8 mouse cellular contexts compared by ENCODE assay signal in the genomic region with DNA sequence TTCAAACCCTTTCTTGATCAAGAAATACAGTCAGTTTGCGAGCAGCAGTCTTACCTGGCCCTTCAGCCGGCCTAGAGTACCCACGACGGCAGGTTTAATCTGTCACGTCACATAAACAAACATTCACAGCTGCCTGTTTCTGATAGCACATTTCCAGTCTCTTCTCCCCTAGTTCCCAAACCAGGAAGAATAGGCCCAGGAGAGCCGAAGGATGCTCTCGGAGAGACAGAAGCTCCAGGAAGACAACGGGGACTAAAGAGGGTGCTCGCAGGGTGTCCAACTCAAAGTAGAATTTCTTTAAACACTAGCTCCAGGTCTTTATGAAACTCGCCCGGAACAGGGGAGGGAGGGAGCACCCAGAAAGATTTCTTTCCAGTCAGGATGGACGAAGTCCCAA. TPM values are rescaled to one million over a fixed set of nuclear protein-coding genes. Genes with fewer than 3 reads are reported as not detected.
DNase-seq lines count a peak whose midpoint lies in the region; ATAC-seq and TF ChIP-seq lines count a peak whose summit lies in the region.

No protein-coding gene starts in this region.

- 0 out of 2 replicates have a peak, but pooled peaks cover 3% of the 10 kb centered on the region for H3K4me1 ChIP-seq in cerebellum, adult 2 months (ENCODE audit: control insufficient read depth, insufficient read depth, low read length)
- H3K4me1 ChIP-seq in E14TG2a.4 (replicated peaks; ENCODE audit: low read depth, low read length), result peaks cover 21% of the 10 kb centered on the region
- H3K4me1 ChIP-seq in forebrain, embryonic 14.5 days (ENCODE audit: control insufficient read depth, insufficient read depth, low read length), result peaks cover 8% of the 10 kb centered on the region; the same call in 1 of the 2 replicates
- H3K4me1 ChIP-seq in liver, embryonic 13.5 days (replicated peaks), result peaks cover 75% of the 10 kb centered on the region

- peak overlapping the region; percentile 71 for H3K4me3 ChIP-seq in cerebellum, adult 2 months (replicated peaks; ENCODE audit: insufficient read depth, low read depth, low read length)
- peak overlapping the region; percentile 84 for H3K4me3 ChIP-seq in E14TG2a.4 (replicated peaks; ENCODE audit: low read length)
- H3K4me3 ChIP-seq in forebrain, embryonic 14.5 days (ENCODE audit: low read depth, low read length), result peak overlapping the region; percentile 59
- peak overlapping the region; percentile 83 for H3K4me3 ChIP-seq in liver, embryonic 13.5 days (replicated peaks)

- no peaks in the 10 kb centered on the region for H3K9me3 ChIP-seq in E14TG2a.4 (ENCODE audit: low read length)
- H3K9me3 ChIP-seq in forebrain, embryonic 14.5 days (replicated peaks; ENCODE audit: control insufficient read depth, low read length), result no peaks in the 10 kb centered on the region
- no peaks in the 10 kb centered on the region for H3K9me3 ChIP-seq in liver, embryonic 13.5 days (replicated peaks)

- H3K27me3 ChIP-seq in cerebellum, adult 2 months (ENCODE audit: control insufficient read depth, insufficient read depth, low read length), result no peaks in the 10 kb centered on the region
- peaks cover 91% of the 10 kb centered on the region for H3K27me3 ChIP-seq in E14TG2a.4 (ENCODE audit: insufficient read depth, low read length)
- H3K27me3 ChIP-seq in forebrain, embryonic 14.5 days (replicated peaks; ENCODE audit: control insufficient read depth, insufficient read depth, low read length), result peaks cover 38% of the 10 kb centered on the region
- H3K27me3 ChIP-seq in liver, embryonic 13.5 days, result peaks cover 58% of the 10 kb centered on the region

- peak overlapping the region; percentile 100 for H3K4me2 ChIP-seq in forebrain, embryonic 14.5 days (ENCODE audit: low read length)
- H3K4me2 ChIP-seq in liver, embryonic 13.5 days, result peak overlapping the region; percentile 97

- no peak for TF ChIP-seq CTCF in cerebellum, adult 2 months (IDR thresholded peaks at IDR 0.05; ENCODE audit: borderline replicate concordance, insufficient read depth, low read depth, low read length)
- TF ChIP-seq CTCF in E14TG2a.4 (conservative IDR thresholded peaks at IDR 0.05; ENCODE audit: low read length), result no peak

- no peak for ATAC-seq in forebrain, embryonic 14.5 days
- ATAC-seq in liver, embryonic 13.5 days (ENCODE audit: low read depth), result peak; percentile 62

- 60% methylated on average over 12 of the region's 12 CpGs for WGBS in cerebellum, adult 2 months
- WGBS in forebrain, embryonic 14.5 days, result 4% methylated on average over 12 of the region's 12 CpGs
- WGBS in liver, embryonic 13.5 days (ENCODE audit: insufficient replicate concordance), result 7% methylated on average over 12 of the region's 12 CpGs

- H3K27ac ChIP-seq in cerebellum, adult 2 months (ENCODE audit: insufficient read depth, low read length), result no peak overlapping the region
- H3K27ac ChIP-seq in forebrain, embryonic 14.5 days (ENCODE audit: low read depth, low read length), result no peak overlapping the region
- peak overlapping the region; percentile 96 for H3K27ac ChIP-seq in liver, embryonic 13.5 days

- DNase-seq in cerebellum, adult 2 months, result no peak
- no peak for DNase-seq in cerebellum, adult 11-12 months
- DNase-seq in forebrain, embryonic 14.5 days (ENCODE audit: low spot score), result peak; percentile 11
- DNase-seq in liver, embryonic 13.5 days, result peak; percentile 63
- no peak for DNase-seq in layer of hippocampus, adult 9-11 months
- no peak for DNase-seq in thymus, postnatal 36 days
- no peak for DNase-seq in right cerebral cortex, postnatal 36 days (ENCODE audit: low spot score in 2 of 2)

- peak overlapping the region; percentile 68 for H3K9ac ChIP-seq in forebrain, embryonic 14.5 days (ENCODE audit: low read length)
- H3K9ac ChIP-seq in liver, embryonic 13.5 days, result peak overlapping the region; percentile 95

- H3K36me3 ChIP-seq in E14TG2a.4 (ENCODE audit: insufficient read depth, low read length), result no peaks in the 10 kb centered on the region
- H3K36me3 ChIP-seq in forebrain, embryonic 14.5 days (ENCODE audit: control insufficient read depth, insufficient read depth, low read length), result no peaks in the 10 kb centered on the region
- H3K36me3 ChIP-seq in liver, embryonic 13.5 days, result peaks cover 20% of the 10 kb centered on the region

- no peak for TF ChIP-seq POLR2A in cerebellum, adult 2 months (IDR thresholded peaks at IDR 0.05; ENCODE audit: borderline replicate concordance, insufficient read depth, low read length)

RNA-seq across cellular contexts. Expression of gene Fhdc1, which starts 1.3 kb away (rescaled TPM):
- polyA plus RNA-seq in cerebellum, adult 2 months (2012; rRNA removed), result 5.6 and 6.8 TPM in 2 replicates
- 1.3 and 2.8 TPM in 2 replicates for polyA plus RNA-seq in forebrain, embryonic 14.5 days (2014; fragmentation: Nextera tagmentation; extraction: Ambion mirVana)
- polyA plus RNA-seq in liver, embryonic 13.5 days (2015; fragmentation: Nextera tagmentation; extraction: Ambion mirVana), result 30.2 and 30.9 TPM in 2 replicates

Comparison
In these comparisons a context has a peak if more than half of its experiments do, and no peak if none do; other contexts are left out.
1. DNase-seq: peak in forebrain, embryonic 14.5 days (single experiment) and liver, embryonic 13.5 days (single experiment); none in cerebellum, adult 2 months (0 of 2), cerebellum, adult 11-12 months (single experiment), layer of hippocampus, adult 9-11 months (single experiment), thymus, postnatal 36 days (0 of 2) and right cerebral cortex, postnatal 36 days (0 of 2).
2. Peak in every context shown above with its lines, with median percentiles within 50 percentile points of each other: H3K4me3 ChIP-seq.